Mouse (Mus musculus): Measurements from ENCODE around the gene Lrwd1. TPM values are rescaled to one million over a fixed set of nuclear protein-coding genes. Genes with fewer than 3 reads are reported as not detected.
"Not testable (repeated sequence)": the region's sequence is repeated elsewhere in the genome, so short reads cannot be mapped to it uniquely, and the experiment has no call there.

Gene Lrwd1
- polyA plus RNA-seq, 1 experiment from 2014 or later: 15.1 TPM

DNA sequence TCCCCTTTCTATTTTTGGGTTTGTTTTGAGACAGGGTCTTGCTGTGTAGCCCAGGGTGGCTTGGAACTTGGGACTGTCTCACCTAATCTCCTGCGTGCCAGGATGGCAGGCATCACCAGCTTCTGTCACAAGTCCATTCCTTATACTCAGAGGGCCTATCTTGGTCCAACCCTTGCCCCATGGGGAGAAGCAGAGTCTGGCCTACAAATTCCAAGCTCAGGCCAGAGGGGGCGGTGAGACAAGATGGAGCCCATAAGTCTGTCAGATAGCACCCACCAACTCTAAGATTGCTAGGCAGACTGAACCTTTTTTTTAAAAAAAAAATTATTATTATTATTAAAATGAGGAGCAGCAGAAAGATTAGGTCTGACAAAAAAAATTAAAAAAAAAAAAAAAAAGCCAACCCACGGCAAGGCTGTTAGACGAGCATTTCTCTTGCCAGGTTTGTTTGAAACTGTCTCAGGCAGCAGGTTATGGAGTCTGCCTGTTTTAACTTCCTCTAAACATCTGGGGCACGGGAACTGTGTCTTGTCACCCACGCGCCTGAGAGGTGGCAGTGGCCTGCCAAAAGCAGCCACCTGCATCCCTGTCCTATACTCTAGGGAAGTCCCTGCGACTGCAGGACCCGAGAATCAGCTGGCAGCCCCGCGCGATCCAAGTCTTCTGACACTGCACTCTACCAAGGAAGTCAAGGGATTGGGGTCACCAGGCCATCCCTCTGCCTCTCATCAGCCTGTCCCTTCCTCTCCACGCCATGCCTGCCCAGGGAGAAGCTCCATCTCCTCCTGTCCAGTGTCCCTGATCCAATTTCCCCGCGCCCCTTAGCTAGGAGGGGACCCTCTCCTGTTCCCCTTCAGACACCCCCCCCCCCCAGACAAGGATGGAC, 34.0 kb upstream of the Lrwd1 start:
- Histone ChIP-seq H3K4me2 (peak overlapping the region; percentile 93), H3K9ac (peak overlapping the region; percentile 54), H3K4me3 (peak overlapping the region; percentile 55), H3K4me1 (replicated peaks) (peaks cover 24% of the 10 kb centered on the region), H3K36me3 (no peaks in the 10 kb centered on the region), H3K27ac (peak overlapping the region; percentile 37; the same call in 1 of the 2 replicates), H3K9me3 (replicated peaks) (no peaks in the 10 kb centered on the region), H3K27me3 (0 out of 2 replicates have a peak, but pooled peaks cover 3% of the 10 kb centered on the region)
- WGBS: 11% methylated on average over 15 of the region's 15 CpGs
- peak; percentile 12; the same call in 1 of the 2 replicates for ATAC-seq (replicated peaks; ENCODE audit: insufficient number of reproducible peaks, insufficient read depth, low FRiP score, low read depth)

DNA sequence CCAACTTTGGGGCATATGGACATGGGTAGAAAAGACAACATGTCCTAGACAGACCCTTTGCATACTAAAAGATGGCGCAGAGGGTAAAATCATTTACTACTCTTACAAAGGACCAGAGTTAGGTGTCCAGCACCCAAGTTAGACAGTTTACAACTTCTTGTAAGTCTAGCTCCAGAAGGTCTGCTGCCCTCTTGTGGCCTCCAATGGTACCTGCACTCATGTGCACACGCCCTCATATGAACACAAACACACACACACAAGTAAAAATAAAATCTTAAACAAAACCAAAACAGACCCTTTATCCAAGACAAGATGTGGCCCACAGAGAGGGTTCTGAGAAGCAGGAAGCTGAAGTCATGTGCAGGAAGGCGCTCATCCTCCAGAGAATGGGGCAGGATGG, 32.2 kb upstream of the Lrwd1 start:
- no peak for ATAC-seq (replicated peaks; ENCODE audit: insufficient number of reproducible peaks, insufficient read depth, low FRiP score, low read depth)
- no peaks in the 10 kb centered on the region for H3K36me3 ChIP-seq
- H3K27me3 ChIP-seq: 0 out of 2 replicates have a peak, but pooled peaks cover 3% of the 10 kb centered on the region
- no peak overlapping the region for H3K9ac ChIP-seq
- no peak overlapping the region for H3K27ac ChIP-seq
- H3K4me3 ChIP-seq: no peak overlapping the region
- H3K4me1 ChIP-seq (replicated peaks): peaks cover 18% of the 10 kb centered on the region
- no peaks in the 10 kb centered on the region for H3K9me3 ChIP-seq (replicated peaks)
- 92% methylated on average over 3 of the region's 3 CpGs for WGBS
- H3K4me2 ChIP-seq: no peak overlapping the region

DNA sequence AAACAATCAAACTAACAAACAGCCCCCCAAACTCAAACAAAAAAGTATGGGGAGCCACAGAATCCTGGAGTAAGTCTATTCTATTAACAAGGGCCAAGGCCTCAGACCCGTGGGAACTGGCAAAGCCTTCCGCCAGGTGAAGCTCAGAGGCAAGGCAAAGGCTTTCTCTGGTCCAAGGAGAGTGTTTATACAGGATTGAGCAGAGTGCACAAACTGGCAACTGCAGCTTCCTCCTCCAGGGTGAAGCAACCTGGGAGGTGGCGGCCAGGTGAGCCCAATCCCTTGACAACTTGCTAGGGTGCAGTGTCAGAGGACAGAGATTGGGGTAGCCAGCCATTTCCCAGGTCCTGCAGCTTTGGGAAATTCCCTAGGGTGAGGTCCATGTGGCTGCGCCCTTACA, 31.4 kb upstream of the Lrwd1 start:
- Histone ChIP-seq H3K4me1 (replicated peaks) (peaks cover 18% of the 10 kb centered on the region), H3K4me2 (no peak overlapping the region), H3K9ac (no peak overlapping the region), H3K27ac (no peak overlapping the region), H3K4me3 (no peak overlapping the region), H3K9me3 (replicated peaks) (no peaks in the 10 kb centered on the region), H3K27me3 (0 out of 2 replicates have a peak, but pooled peaks cover 3% of the 10 kb centered on the region), H3K36me3 (no peaks in the 10 kb centered on the region)
- no peak for ATAC-seq (replicated peaks; ENCODE audit: insufficient number of reproducible peaks, insufficient read depth, low FRiP score, low read depth)
- WGBS: 83% methylated on average over 4 of the region's 4 CpGs

DNA sequence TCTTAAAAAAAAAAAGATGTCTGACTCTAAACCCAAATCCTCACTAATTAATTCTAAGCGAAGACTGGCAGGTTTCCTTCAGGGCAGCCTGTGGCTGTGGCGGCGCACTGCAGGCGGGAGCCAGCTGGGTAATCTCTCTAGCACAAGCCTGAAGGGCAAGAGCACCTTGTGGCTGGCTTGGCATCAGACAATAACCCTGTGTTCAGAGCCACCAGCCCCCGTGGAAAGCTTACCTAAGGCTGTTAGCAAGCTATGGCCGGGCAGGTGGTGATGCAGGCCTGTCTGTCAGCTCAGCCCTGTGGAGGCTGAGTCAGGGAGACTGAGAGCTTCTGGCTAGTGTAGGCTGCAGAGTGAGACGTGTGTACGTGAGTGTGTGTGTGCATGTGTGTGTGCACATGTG, 29.4 kb upstream of the Lrwd1 start:
- H3K4me1 ChIP-seq (replicated peaks): peaks cover 6% of the 10 kb centered on the region
- no peak overlapping the region for H3K9ac ChIP-seq
- no peaks in the 10 kb centered on the region for H3K9me3 ChIP-seq (replicated peaks)
- H3K4me3 ChIP-seq: no peak overlapping the region
- ATAC-seq (replicated peaks; ENCODE audit: insufficient number of reproducible peaks, insufficient read depth, low FRiP score, low read depth): no peak
- H3K36me3 ChIP-seq: no peaks in the 10 kb centered on the region
- H3K4me2 ChIP-seq: no peak overlapping the region
- no peak overlapping the region for H3K27ac ChIP-seq
- WGBS: 77% methylated on average over 8 of the region's 8 CpGs
- H3K27me3 ChIP-seq: no peaks in the 10 kb centered on the region

DNA sequence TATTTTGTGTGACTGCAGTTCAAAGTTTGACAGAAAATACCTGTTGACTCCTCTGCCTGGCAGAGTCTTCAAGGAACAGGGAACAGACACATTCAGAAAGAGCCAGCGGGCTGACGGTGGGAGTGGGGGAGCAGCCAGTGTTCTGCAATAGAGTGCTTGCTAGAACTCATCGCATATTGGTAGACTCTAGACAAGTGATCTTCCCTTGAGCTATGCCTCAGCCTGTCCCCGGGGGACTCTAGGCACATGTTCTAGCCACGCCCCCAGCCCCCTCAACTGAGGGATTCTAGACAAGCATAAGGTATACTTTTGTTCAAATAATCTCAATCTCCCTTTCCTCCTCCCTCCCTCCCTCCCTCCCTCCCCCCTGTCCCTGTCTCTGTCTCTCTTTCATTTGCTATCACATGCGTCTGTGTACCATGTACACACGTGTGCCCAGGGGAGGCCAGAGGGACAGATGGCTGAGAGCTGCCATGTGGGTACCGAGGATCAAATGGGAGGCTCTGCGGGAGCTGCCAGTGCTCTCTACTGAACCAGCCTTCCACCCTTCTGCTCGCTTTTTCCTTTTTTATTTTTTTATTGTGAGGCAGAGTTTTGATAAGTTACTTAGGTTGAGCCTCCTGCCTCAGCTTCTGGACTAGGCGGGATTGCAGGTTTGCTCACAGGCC, 28.1 kb upstream of the Lrwd1 start:
- Histone ChIP-seq H3K9me3 (replicated peaks) (no peaks in the 10 kb centered on the region), H3K4me2 (no peak overlapping the region), H3K4me3 (no peak overlapping the region), H3K4me1 (replicated peaks) (no peaks in the 10 kb centered on the region), H3K36me3 (no peaks in the 10 kb centered on the region), H3K27ac (no peak overlapping the region), H3K27me3 (no peaks in the 10 kb centered on the region), H3K9ac (no peak overlapping the region)
- ATAC-seq (replicated peaks; ENCODE audit: insufficient number of reproducible peaks, insufficient read depth, low FRiP score, low read depth): no peak
- WGBS: 81% methylated on average over 11 of the region's 11 CpGs

DNA sequence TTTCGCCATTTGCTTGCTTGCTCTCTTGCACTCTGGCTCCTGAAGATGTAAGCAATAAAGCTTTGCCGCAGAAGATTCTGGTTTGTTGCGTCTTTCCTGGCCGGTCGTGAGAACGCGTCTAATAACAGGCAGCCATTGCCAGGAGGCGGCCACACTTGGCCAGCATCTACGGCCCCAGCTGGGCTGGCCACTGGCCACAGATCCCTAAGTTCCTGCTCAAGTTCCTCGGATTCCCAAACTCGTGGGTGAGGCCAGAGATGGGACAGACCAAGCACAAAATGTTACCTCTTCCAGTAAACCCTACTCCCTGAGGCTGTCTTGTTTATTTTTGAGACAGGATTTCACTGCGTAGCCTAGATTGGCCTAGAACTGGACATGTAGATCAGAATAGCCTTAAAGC, 24.2 kb upstream of the Lrwd1 start:
- not testable (repeated sequence) for H3K4me1 ChIP-seq (replicated peaks); H3K27ac ChIP-seq; H3K4me3 ChIP-seq; H3K9me3 ChIP-seq (replicated peaks); H3K36me3 ChIP-seq; H3K4me2 ChIP-seq; H3K27me3 ChIP-seq; ATAC-seq (replicated peaks; ENCODE audit: insufficient number of reproducible peaks, insufficient read depth, low FRiP score, low read depth); H3K9ac ChIP-seq
- 83% methylated on average over 11 of the region's 12 CpGs for WGBS

DNA sequence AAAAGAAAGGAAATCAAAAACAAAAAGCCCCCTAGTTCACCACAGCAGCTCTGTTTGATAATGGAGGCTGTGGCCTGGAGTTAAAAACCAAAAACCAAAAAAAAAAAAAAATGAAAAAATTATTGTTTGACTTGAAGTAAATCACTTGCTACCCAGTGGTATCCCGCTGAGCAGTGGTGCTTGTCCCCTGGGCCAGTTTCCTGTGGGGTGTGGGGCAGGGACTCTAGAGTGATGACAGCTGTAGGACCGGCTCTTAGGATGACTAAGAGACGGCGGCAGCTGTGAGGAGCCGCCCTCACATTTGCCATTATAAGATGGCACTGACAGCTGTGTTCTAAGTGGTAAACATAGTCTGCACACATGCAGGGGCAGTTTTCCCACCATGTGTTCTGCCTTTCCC, 19.5 kb upstream of the Lrwd1 start:
- H3K27me3 ChIP-seq: no peaks in the 10 kb centered on the region
- no peaks in the 10 kb centered on the region for H3K4me1 ChIP-seq (replicated peaks)
- no peak overlapping the region for H3K4me2 ChIP-seq
- H3K9ac ChIP-seq: no peak overlapping the region
- H3K9me3 ChIP-seq (replicated peaks): no peaks in the 10 kb centered on the region
- no peak overlapping the region for H3K27ac ChIP-seq
- no peak for ATAC-seq (replicated peaks; ENCODE audit: insufficient number of reproducible peaks, insufficient read depth, low FRiP score, low read depth)
- 66% methylated on average over 5 of the region's 5 CpGs for WGBS
- no peaks in the 10 kb centered on the region for H3K36me3 ChIP-seq
- no peak overlapping the region for H3K4me3 ChIP-seq

DNA sequence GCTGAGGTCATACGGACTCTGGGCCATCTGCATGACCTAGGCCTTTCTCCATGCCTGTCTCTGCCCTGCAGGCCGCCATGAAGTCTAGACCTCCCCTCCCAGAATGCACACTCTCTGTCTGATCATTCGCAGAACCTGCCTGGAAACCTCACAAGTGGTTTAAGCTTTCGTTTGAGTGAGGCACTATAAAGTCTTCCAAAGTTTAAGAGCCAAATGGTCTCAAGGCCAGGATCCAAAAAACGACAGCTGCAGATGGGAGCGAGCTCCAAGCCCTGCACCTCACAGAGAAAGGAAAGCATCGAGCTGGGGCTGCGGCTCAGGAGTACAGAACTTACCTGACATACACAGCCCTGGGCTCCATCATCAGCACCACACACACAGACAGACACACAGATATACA, 16.5 kb upstream of the Lrwd1 start:
- WGBS: 75% methylated on average over 8 of the region's 8 CpGs

DNA sequence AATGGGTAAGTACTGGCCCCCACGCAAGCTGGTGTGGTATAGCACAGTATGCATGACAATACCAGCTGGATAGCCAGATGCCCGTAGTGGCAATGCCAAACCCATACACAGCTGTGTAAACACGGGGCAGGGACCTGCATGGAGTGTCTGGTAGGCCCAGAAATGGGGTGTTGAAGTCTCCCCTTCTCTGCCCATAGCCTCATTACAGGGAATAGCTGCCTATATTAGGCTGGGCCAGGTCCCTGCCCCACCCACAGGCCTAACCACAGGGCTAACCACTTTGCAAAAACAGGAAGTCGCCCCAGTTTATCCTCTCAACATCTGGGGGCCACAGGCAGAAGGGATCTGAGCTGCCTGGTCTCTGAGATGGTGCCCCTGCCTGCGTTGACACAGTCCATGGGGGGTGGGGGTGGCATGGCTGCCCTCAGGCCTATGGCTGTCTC, 13.3 kb upstream of the Lrwd1 start:
- not testable (repeated sequence) for H3K27ac ChIP-seq; H3K4me2 ChIP-seq; H3K36me3 ChIP-seq; H3K9ac ChIP-seq; H3K4me1 ChIP-seq (replicated peaks); H3K4me3 ChIP-seq; H3K9me3 ChIP-seq (replicated peaks); ATAC-seq (replicated peaks; ENCODE audit: insufficient number of reproducible peaks, insufficient read depth, low FRiP score, low read depth); H3K27me3 ChIP-seq
- whole genome bisulfite sequencing: 57% methylated on average over 5 of the region's 5 CpGs

More for the DNA sequence above, 16.5 kb upstream of the Lrwd1 start:
- H3K9ac ChIP-seq: no peak overlapping the region
- no peak overlapping the region for H3K27ac ChIP-seq
- no peaks in the 10 kb centered on the region for H3K9me3 ChIP-seq (replicated peaks)
- no peak overlapping the region for H3K4me2 ChIP-seq
- H3K4me3 ChIP-seq: no peak overlapping the region
- H3K4me1 ChIP-seq (replicated peaks): no peaks in the 10 kb centered on the region
- H3K36me3 ChIP-seq: no peaks in the 10 kb centered on the region
- ATAC-seq (replicated peaks; ENCODE audit: insufficient number of reproducible peaks, insufficient read depth, low FRiP score, low read depth): no peak
- H3K27me3 ChIP-seq: no peaks in the 10 kb centered on the region

DNA sequence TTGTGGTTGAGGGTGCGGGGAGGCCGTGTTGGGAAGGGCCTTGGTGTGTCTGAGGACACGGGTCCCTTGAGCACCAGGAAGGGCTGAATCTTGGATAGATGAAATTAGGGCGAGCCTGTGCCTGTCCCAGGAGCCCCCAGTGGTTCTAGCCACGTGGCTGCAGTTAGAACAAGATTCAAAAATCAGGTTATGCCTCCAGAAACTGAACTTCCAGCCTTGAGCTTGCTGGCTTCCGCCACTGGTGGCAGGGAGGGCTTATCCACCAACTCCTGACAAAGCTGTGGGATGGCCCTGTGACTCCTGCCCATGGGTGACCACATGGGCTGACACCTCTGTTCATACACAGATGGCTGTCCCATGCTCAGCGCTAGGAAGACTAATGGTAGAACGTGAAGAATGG, 11.8 kb upstream of the Lrwd1 start:
- H3K27me3 ChIP-seq: no peaks in the 10 kb centered on the region
- no peak overlapping the region for H3K4me3 ChIP-seq
- no peaks in the 10 kb centered on the region for H3K4me1 ChIP-seq (replicated peaks)
- ATAC-seq (replicated peaks; ENCODE audit: insufficient number of reproducible peaks, insufficient read depth, low FRiP score, low read depth): no peak
- H3K4me2 ChIP-seq: no peak overlapping the region
- no peak overlapping the region for H3K27ac ChIP-seq
- H3K9ac ChIP-seq: no peak overlapping the region
- no peaks in the 10 kb centered on the region for H3K36me3 ChIP-seq
- 65% methylated on average over 8 of the region's 8 CpGs for WGBS
- no peaks in the 10 kb centered on the region for H3K9me3 ChIP-seq (replicated peaks)

DNA sequence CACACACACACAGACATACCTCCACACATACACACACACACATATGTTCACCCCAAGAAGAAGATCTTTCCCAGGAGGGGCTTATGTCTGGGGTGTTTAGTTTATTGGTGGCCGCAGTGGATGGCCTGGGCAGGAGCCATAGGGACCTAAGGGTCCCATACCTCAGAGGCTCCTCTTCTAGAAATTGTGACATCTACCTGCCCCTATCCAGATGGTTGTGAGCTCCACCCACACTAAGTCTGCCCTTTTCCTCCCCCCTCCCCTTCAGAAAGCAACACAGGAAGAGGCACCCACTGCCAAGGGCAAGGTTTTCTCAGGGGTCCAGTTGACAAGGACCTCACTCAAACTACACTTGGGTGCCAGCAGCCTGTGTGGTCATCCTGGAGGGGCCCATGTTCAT, 11.1 kb upstream of the Lrwd1 start:
- H3K9ac ChIP-seq: no peak overlapping the region
- 88% methylated on average over 1 of the region's 1 CpGs for WGBS
- H3K4me3 ChIP-seq: no peak overlapping the region
- H3K36me3 ChIP-seq: peaks cover 3% of the 10 kb centered on the region
- no peak overlapping the region for H3K4me2 ChIP-seq
- no peak for ATAC-seq (replicated peaks; ENCODE audit: insufficient number of reproducible peaks, insufficient read depth, low FRiP score, low read depth)
- no peaks in the 10 kb centered on the region for H3K9me3 ChIP-seq (replicated peaks)
- H3K27me3 ChIP-seq: no peaks in the 10 kb centered on the region
- no peaks in the 10 kb centered on the region for H3K4me1 ChIP-seq (replicated peaks)
- H3K27ac ChIP-seq: no peak overlapping the region
